Mouse (Mus musculus) testis, adult 2 months (tissue): ENCODE measurements around the gene Rnf24. TPM values are rescaled to one million over a fixed set of nuclear protein-coding genes. Genes with fewer than 3 reads are reported as not detected.

Source experiments
- H3K27ac ChIP-seq: fragments of 200-500 bp; 2 replicates; pipeline ENCODE4 v1.5.1; 2012; ENCODE audit warnings: low read depth, low read length; ENCODE audit not compliant: control insufficient read depth, insufficient read depth
- H3K27me3 ChIP-seq: fragments of 200-500 bp; 2 replicates; pipeline ENCODE4 v1.6.1; 2012; ENCODE audit warnings: mild to moderate bottlenecking, low read length, moderate library complexity; ENCODE audit not compliant: control insufficient read depth, insufficient read depth
- H3K36me3 ChIP-seq: fragments of 200-500 bp; 2 replicates; pipeline ENCODE4 v1.6.1; 2012; ENCODE audit warnings: mild to moderate bottlenecking, low read length; ENCODE audit not compliant: control insufficient read depth, insufficient read depth
- H3K4me1 ChIP-seq: fragments of 200-500 bp; 2 replicates; pipeline ENCODE4 v1.6.1; 2012; ENCODE audit warnings: low read length; ENCODE audit not compliant: control insufficient read depth, insufficient read depth
- H3K4me3 ChIP-seq: fragments of 200-500 bp; 2 replicates; pipeline ENCODE4 v1.5.1; 2012; ENCODE audit warnings: low read depth, mild to moderate bottlenecking, low read length, moderate library complexity, mixed read lengths; ENCODE audit not compliant: control insufficient read depth
- CTCF ChIP-seq: fragments of 200-500 bp; IDR thresholded peaks from 2 replicates; pipeline ENCODE4 v1.5.1; 2012; ENCODE audit warnings: low read depth, mild to moderate bottlenecking, inconsistent platforms, low read length, moderate library complexity; ENCODE audit not compliant: control insufficient read depth, insufficient read depth, insufficient replicate concordance
- POLR2A ChIP-seq: fragments of 200-500 bp; IDR thresholded peaks from 2 replicates; pipeline ENCODE4 v1.6.1; 2012; ENCODE audit warnings: low read depth, mild to moderate bottlenecking, inconsistent platforms, low read length, moderate library complexity; ENCODE audit not compliant: control insufficient read depth
- polyA plus RNA-seq: library from polyadenylated mRNA; depleted of rRNA; stranded (reverse); fragments of >200 nt; gene quantifications from 2 replicates; pipeline ENCODE4 v1.2.3, GENCODE M21; 2012; rRNA removed

The Rnf24 gene
- polyA plus RNA-seq = 55.4 and 64.7 TPM in 2 replicates

GRCm38 (mm10) chr2:131352747-131353563 lies at the start of gene Rnf24:
Gene Rnf24 (minus strand): TSS chr2:131352892.
- H3K4me1 ChIP-seq = peaks cover 4% of the 10 kb centered on the region
- TF ChIP-seq POLR2A (peak; percentile 79), CTCF (no peak)
- peak within 1 kb of the TSS; percentile 91 for H3K4me3 ChIP-seq
- H3K36me3 ChIP-seq = no peaks in the 10 kb centered on the region
- no peaks in the 10 kb centered on the region for H3K27me3 ChIP-seq
- peak within 1 kb of the TSS; percentile 83 for H3K27ac ChIP-seq

GRCm38 (mm10) chr2:131401794-131402495 lies 49.3 kb upstream of the Rnf24 start:
- Histone ChIP-seq H3K4me3 (no peak overlapping the region), H3K27ac (no peak overlapping the region), H3K4me1 (no peaks in the 10 kb centered on the region), H3K27me3 (no peaks in the 10 kb centered on the region), H3K36me3 (no peaks in the 10 kb centered on the region)
- no peak for TF ChIP-seq CTCF
- TF ChIP-seq POLR2A = no peak

GRCm38 (mm10) chr2:131400846-131401245 lies 48.2 kb upstream of the Rnf24 start:
- Histone ChIP-seq H3K36me3 (no peaks in the 10 kb centered on the region), H3K27ac (no peak overlapping the region), H3K27me3 (no peaks in the 10 kb centered on the region), H3K4me1 (no peaks in the 10 kb centered on the region), H3K4me3 (no peak overlapping the region)
- no peak for TF ChIP-seq POLR2A
- TF ChIP-seq CTCF = no peak

GRCm38 (mm10) chr2:131397323-131397848 lies 44.7 kb upstream of the Rnf24 start:
- H3K4me3 ChIP-seq = no peak overlapping the region
- TF ChIP-seq POLR2A (no peak), CTCF (no peak)
- no peaks in the 10 kb centered on the region for H3K4me1 ChIP-seq
- H3K27me3 ChIP-seq = no peaks in the 10 kb centered on the region
- no peak overlapping the region for H3K27ac ChIP-seq
- no peaks in the 10 kb centered on the region for H3K36me3 ChIP-seq

GRCm38 (mm10) chr2:131386350-131386962 lies 33.8 kb upstream of the Rnf24 start:
- Histone ChIP-seq H3K4me1 (no peaks in the 10 kb centered on the region), H3K36me3 (no peaks in the 10 kb centered on the region), H3K27ac (no peak overlapping the region), H3K4me3 (no peak overlapping the region), H3K27me3 (no peaks in the 10 kb centered on the region)
- no peak for TF ChIP-seq CTCF
- no peak for TF ChIP-seq POLR2A

GRCm38 (mm10) chr2:131385176-131385575 lies 32.5 kb upstream of the Rnf24 start:
- TF ChIP-seq CTCF (no peak), POLR2A (no peak)
- no peaks in the 10 kb centered on the region for H3K27me3 ChIP-seq
- H3K27ac ChIP-seq = no peak overlapping the region
- H3K4me1 ChIP-seq = no peaks in the 10 kb centered on the region
- H3K36me3 ChIP-seq = no peaks in the 10 kb centered on the region
- no peak overlapping the region for H3K4me3 ChIP-seq

GRCm38 (mm10) chr2:131379541-131379940 lies 26.8 kb upstream of the Rnf24 start:
- H3K4me1 ChIP-seq = no peaks in the 10 kb centered on the region
- no peaks in the 10 kb centered on the region for H3K27me3 ChIP-seq
- H3K36me3 ChIP-seq = no peaks in the 10 kb centered on the region
- no peak overlapping the region for H3K4me3 ChIP-seq
- no peak overlapping the region for H3K27ac ChIP-seq
- TF ChIP-seq POLR2A = no peak
- TF ChIP-seq CTCF = no peak
